Comparison of ENCODE assay signal across 24 mouse cellular contexts in genomic region chr3:136980915-136981588, GRCm38 (mm10).
DNase-seq lines count a peak whose midpoint lies in the region; ATAC-seq and TF ChIP-seq lines count a peak whose summit lies in the region.
"Had no signal": no experiment of that assay in that cellular context is flagged by ENCODE, and none has a peak within 500 bp of the region (broad histone marks: within the 10 kb centered on the region; RNA-seq: fewer than 3 reads in every experiment).

No protein-coding gene starts in this region.

- H3K4me1 ChIP-seq in lung, embryonic 16.5 days (replicated peaks; ENCODE audit: control insufficient read depth, insufficient read depth, low read length), result no peaks in the 10 kb centered on the region
- no peaks in the 10 kb centered on the region for H3K4me1 ChIP-seq in lung, adult 2 months (ENCODE audit: control insufficient read depth, insufficient read depth, low read length)
- H3K4me1 ChIP-seq in embryonic facial prominence, embryonic 13.5 days, result peaks cover 18% of the 10 kb centered on the region
- H3K4me1 ChIP-seq in intestine, postnatal 0 days (replicated peaks; ENCODE audit: control insufficient read depth, insufficient read depth, low read length), result no peaks in the 10 kb centered on the region
- H3K4me1 ChIP-seq: heart, embryonic 12.5 days; hindbrain, embryonic 12.5 days; liver, embryonic 12.5 days; midbrain, embryonic 13.5 days had no signal

- H3K9ac ChIP-seq in lung, embryonic 16.5 days (ENCODE audit: low read length), result no peak overlapping the region
- no peak overlapping the region for H3K9ac ChIP-seq in embryonic facial prominence, embryonic 13.5 days
- no peak overlapping the region for H3K9ac ChIP-seq in intestine, postnatal 0 days (ENCODE audit: low read depth, low read length)
- H3K9ac ChIP-seq: heart, embryonic 12.5 days; hindbrain, embryonic 12.5 days; liver, embryonic 12.5 days; midbrain, embryonic 13.5 days had no signal

- no peak for DNase-seq in frontal cortex, postnatal 14 days (ENCODE audit: low spot score in 2 of 2)
- no peak for DNase-seq in lung, adult 2 months
- DNase-seq in spleen, postnatal 36 days (ENCODE audit: low spot score in 2 of 2), result no peak
- DNase-seq: adrenal gland, postnatal 10 days; cerebellum, adult 8-10 months; cerebellum, postnatal 36 days; gastrocnemius, postnatal 14 days; heart, adult 11 months; heart, postnatal 14 days; kidney, adult 11 months; kidney, postnatal 4 days; layer of hippocampus, adult 9-11 months; lung, adult 18-20 months; thymus, adult 2 months; thymus, postnatal 4 days had no signal

- TF ChIP-seq CTCF in lung, adult 2 months (IDR thresholded peaks at IDR 0.05; ENCODE audit: insufficient read depth, low read length), result no peak
- TF ChIP-seq CTCF in intestine, postnatal 0 days (IDR thresholded peaks at IDR 0.05; ENCODE audit: low read depth), result no peak

- no peaks in the 10 kb centered on the region for H3K36me3 ChIP-seq in lung, embryonic 16.5 days (ENCODE audit: control insufficient read depth, insufficient read depth, low read length)
- H3K36me3 ChIP-seq in embryonic facial prominence, embryonic 13.5 days, result no peaks in the 10 kb centered on the region
- no peaks in the 10 kb centered on the region for H3K36me3 ChIP-seq in intestine, postnatal 0 days (ENCODE audit: control insufficient read depth, insufficient read depth)
- H3K36me3 ChIP-seq: heart, embryonic 12.5 days; hindbrain, embryonic 12.5 days; liver, embryonic 12.5 days; midbrain, embryonic 13.5 days had no signal

- TF ChIP-seq POLR2A in lung, adult 2 months (IDR thresholded peaks at IDR 0.05; ENCODE audit: borderline replicate concordance, extremely low read depth, low read depth, low read length), result no peak

- 50% methylated on average over 5 of the region's 5 CpGs for WGBS in lung, embryonic 16.5 days
- 71% methylated on average over 5 of the region's 5 CpGs for WGBS in lung, adult 2 months
- WGBS in embryonic facial prominence, embryonic 13.5 days, result 45% methylated on average over 5 of the region's 5 CpGs
- WGBS in intestine, postnatal 0 days, result 87% methylated on average over 5 of the region's 5 CpGs

- H3K4me2 ChIP-seq in lung, embryonic 16.5 days (ENCODE audit: low read depth, low read length), result no peak overlapping the region
- no peak overlapping the region for H3K4me2 ChIP-seq in embryonic facial prominence, embryonic 13.5 days
- H3K4me2 ChIP-seq in intestine, postnatal 0 days (replicated peaks; ENCODE audit: low read depth), result no peak overlapping the region
- H3K4me2 ChIP-seq: heart, embryonic 12.5 days; hindbrain, embryonic 12.5 days; liver, embryonic 12.5 days; midbrain, embryonic 13.5 days had no signal

- ATAC-seq in frontal cortex, adult (ENCODE audit: low TSS enrichment), result peak; percentile 54
- peak; percentile 71 for ATAC-seq in lung, embryonic 16.5 days (ENCODE audit: low read depth)
- ATAC-seq in embryonic facial prominence, embryonic 13.5 days (ENCODE audit: insufficient number of reproducible peaks, insufficient read depth, low FRiP score, low TSS enrichment, low read depth), result no peak
- no peak for ATAC-seq in intestine, postnatal 0 days
- ATAC-seq: liver, embryonic 12.5 days; midbrain, embryonic 13.5 days had no signal

- H3K4me3 ChIP-seq in lung, embryonic 16.5 days (ENCODE audit: low read length), result no peak overlapping the region
- H3K4me3 ChIP-seq in lung, adult 2 months (replicated peaks; ENCODE audit: extremely low read depth, low read depth, low read length), result no peak overlapping the region
- H3K4me3 ChIP-seq in embryonic facial prominence, embryonic 13.5 days, result no peak overlapping the region
- no peak overlapping the region for H3K4me3 ChIP-seq in intestine, postnatal 0 days (ENCODE audit: low read depth, low read length)
- H3K4me3 ChIP-seq: heart, embryonic 12.5 days; hindbrain, embryonic 12.5 days; liver, embryonic 12.5 days; midbrain, embryonic 13.5 days had no signal

- H3K27ac ChIP-seq in lung, embryonic 16.5 days (ENCODE audit: low read length), result no peak overlapping the region
- H3K27ac ChIP-seq in embryonic facial prominence, embryonic 13.5 days, result peak overlapping the region; percentile 60
- H3K27ac ChIP-seq in intestine, postnatal 0 days (ENCODE audit: low read depth, low read length), result no peak overlapping the region
- H3K27ac ChIP-seq: hindbrain, embryonic 12.5 days; liver, embryonic 12.5 days; midbrain, embryonic 13.5 days; stomach, postnatal 0 days had no signal

- H3K9me3 ChIP-seq in lung, embryonic 16.5 days (ENCODE audit: control insufficient read depth, low read length), result no peaks in the 10 kb centered on the region
- H3K9me3 ChIP-seq in embryonic facial prominence, embryonic 13.5 days, result no peaks in the 10 kb centered on the region
- no peaks in the 10 kb centered on the region for H3K9me3 ChIP-seq in intestine, postnatal 0 days (ENCODE audit: control insufficient read depth)
- H3K9me3 ChIP-seq: heart, embryonic 12.5 days; hindbrain, embryonic 12.5 days; liver, embryonic 12.5 days; midbrain, embryonic 13.5 days had no signal

- no peaks in the 10 kb centered on the region for H3K27me3 ChIP-seq in lung, embryonic 16.5 days (ENCODE audit: control insufficient read depth, insufficient read depth, low read depth, low read length)
- H3K27me3 ChIP-seq in embryonic facial prominence, embryonic 13.5 days, result no peaks in the 10 kb centered on the region
- no peaks in the 10 kb centered on the region for H3K27me3 ChIP-seq in intestine, postnatal 0 days (replicated peaks; ENCODE audit: control insufficient read depth, insufficient read depth, low read length)
- H3K27me3 ChIP-seq: heart, embryonic 12.5 days; hindbrain, embryonic 12.5 days; liver, embryonic 12.5 days; midbrain, embryonic 13.5 days had no signal

Comparison
In these comparisons a context has a peak if more than half of its experiments do, and no peak if none do; other contexts are left out.
1. ATAC-seq: peak in frontal cortex, adult (single experiment) and lung, embryonic 16.5 days (single experiment); none in embryonic facial prominence, embryonic 13.5 days (single experiment) and intestine, postnatal 0 days (single experiment).